Mouse (Mus musculus): ENCODE results near the gene Cnn1.
A peak's percentile ranks its signal among the peaks of the same experiment; 100 is the strongest.
"Not testable (repeated sequence)": the region's sequence is repeated elsewhere in the genome, so short reads cannot be mapped to it uniquely, and the experiment has no call there.

Cnn1 gene

GRCm38 (mm10) chr9:22075778-22076177 is 23.2 kb upstream of the Cnn1 start:
- DNase-seq (ENCODE audit: low spot score), result not testable (repeated sequence)

- no peak for DNase-seq (ENCODE audit: low spot score)
Measured at GRCm38 (mm10) chr9:22076223-22076622, 22.8 kb upstream of the Cnn1 start.

- no peak for DNase-seq (ENCODE audit: low spot score)
Measured at GRCm38 (mm10) chr9:22084667-22085021, 14.4 kb upstream of the Cnn1 start.

- peak; percentile 88 for DNase-seq (ENCODE audit: low spot score)
Measured at GRCm38 (mm10) chr9:22085022-22085834, 13.8 kb upstream of the Cnn1 start, which contains the start of gene Ecsit. TSS of gene Ecsit (minus strand) at chr9:22085438.

- no peak for DNase-seq (ENCODE audit: low spot score)
Measured at GRCm38 (mm10) chr9:22086012-22086411, 13.0 kb upstream of the Cnn1 start.

GRCm38 (mm10) chr9:22087034-22087618 is 11.9 kb upstream of the Cnn1 start:
- no peak for DNase-seq (ENCODE audit: low spot score)

- DNase-seq (ENCODE audit: low spot score), result no peak
Measured at GRCm38 (mm10) chr9:22089281-22089680, 9.7 kb upstream of the Cnn1 start.

- DNase-seq (ENCODE audit: low spot score), result no peak
Measured at GRCm38 (mm10) chr9:22089986-22090385, 9.0 kb upstream of the Cnn1 start.

- DNase-seq (ENCODE audit: low spot score), result no peak
Measured at GRCm38 (mm10) chr9:22092746-22093145, 6.3 kb upstream of the Cnn1 start.

- DNase-seq (ENCODE audit: low spot score), result peak; percentile 73
Measured at GRCm38 (mm10) chr9:22095854-22096307, 3.1 kb upstream of the Cnn1 start.

- DNase-seq (ENCODE audit: low spot score), result no peak
Measured at GRCm38 (mm10) chr9:22099922-22100321, 906 bp downstream of the Cnn1 start.

- DNase-seq (ENCODE audit: low spot score), result no peak
Measured at GRCm38 (mm10) chr9:22108194-22108593, 9.2 kb downstream of the Cnn1 start.

GRCm38 (mm10) chr9:22115635-22116034 is 16.6 kb downstream of the Cnn1 start:
- DNase-seq (ENCODE audit: low spot score), result no peak

GRCm38 (mm10) chr9:22116086-22116485 is 17.1 kb downstream of the Cnn1 start:
- no peak for DNase-seq (ENCODE audit: low spot score)

GRCm38 (mm10) chr9:22116740-22117426 is 17.9 kb downstream of the Cnn1 start, which contains the start of gene Elof1:
TSS of gene Elof1 (minus strand) at chr9:22117172.
- DNase-seq (ENCODE audit: low spot score), result peak; percentile 87

- peak; percentile 64 for DNase-seq (ENCODE audit: low spot score)
Measured at GRCm38 (mm10) chr9:22117754-22118456, 18.9 kb downstream of the Cnn1 start.

GRCm38 (mm10) chr9:22119543-22119942 is 20.5 kb downstream of the Cnn1 start:
- DNase-seq (ENCODE audit: low spot score), result no peak

GRCm38 (mm10) chr9:22121545-22121944 is 22.5 kb downstream of the Cnn1 start:
- no peak for DNase-seq (ENCODE audit: low spot score)

- DNase-seq (ENCODE audit: low spot score), result no peak
Measured at GRCm38 (mm10) chr9:22122005-22122404, 23.0 kb downstream of the Cnn1 start.

GRCm38 (mm10) chr9:22123069-22123609 is 24.1 kb downstream of the Cnn1 start:
- peak; percentile 46 for DNase-seq (ENCODE audit: low spot score)

GRCm38 (mm10) chr9:22124169-22124568 is 25.2 kb downstream of the Cnn1 start:
- DNase-seq (ENCODE audit: low spot score), result no peak
